Mouse (Mus musculus) NIH3T3 (cell line): ENCODE measurements around the gene Unc13d.

Experiments
- DNase-seq: peaks from one replicate; pipeline ENCODE4 v3.0.0-alpha.2; 2012; ENCODE audit warnings: low read depth

Unc13d gene

GRCm38 (mm10) chr11:116078221-116078620 lies 460 bp upstream of the Unc13d start:
- DNase-seq = no peak

GRCm38 (mm10) chr11:116076836-116077235 lies 925 bp downstream of the Unc13d start:
- DNase-seq = no peak

- DNase-seq = no peak
Observed at GRCm38 (mm10) chr11:116076266-116076540, 1.6 kb downstream of the Unc13d start.

GRCm38 (mm10) chr11:116075539-116076265 lies 2.1 kb downstream of the Unc13d start:
- DNase-seq = no peak

GRCm38 (mm10) chr11:116074436-116074991 lies 3.2 kb downstream of the Unc13d start:
- DNase-seq = no peak

GRCm38 (mm10) chr11:116072608-116073007 lies 5.2 kb downstream of the Unc13d start:
- no peak for DNase-seq

- DNase-seq = peak; percentile 87
Observed at GRCm38 (mm10) chr11:116071510-116071909, 6.3 kb downstream of the Unc13d start.

GRCm38 (mm10) chr11:116065345-116065744 lies 12.4 kb downstream of the Unc13d start:
- DNase-seq = no peak

- DNase-seq = no peak
Observed at GRCm38 (mm10) chr11:116064187-116064867, 13.4 kb downstream of the Unc13d start.

- DNase-seq = no peak
Observed at GRCm38 (mm10) chr11:116063562-116063961, 14.2 kb downstream of the Unc13d start.

GRCm38 (mm10) chr11:116062521-116062920 lies 15.2 kb downstream of the Unc13d start:
- DNase-seq = no peak

GRCm38 (mm10) chr11:116061641-116062415 lies 15.9 kb downstream of the Unc13d start:
- DNase-seq = no peak

GRCm38 (mm10) chr11:116060596-116060995 lies 17.2 kb downstream of the Unc13d start:
- no peak for DNase-seq

- no peak for DNase-seq
Observed at GRCm38 (mm10) chr11:116059691-116060025, 18.1 kb downstream of the Unc13d start.

GRCm38 (mm10) chr11:116058868-116059690 lies 18.7 kb downstream of the Unc13d start:
- DNase-seq = no peak

GRCm38 (mm10) chr11:116058022-116058614 lies 19.6 kb downstream of the Unc13d start:
- no peak for DNase-seq

GRCm38 (mm10) chr11:116057237-116057881 lies 20.4 kb downstream of the Unc13d start:
- no peak for DNase-seq

- DNase-seq = no peak
Observed at GRCm38 (mm10) chr11:116055873-116056272, 21.9 kb downstream of the Unc13d start.

GRCm38 (mm10) chr11:116053510-116054229 lies 24.1 kb downstream of the Unc13d start:
- DNase-seq = no peak

- no peak for DNase-seq
Observed at GRCm38 (mm10) chr11:116050196-116050595, 27.6 kb downstream of the Unc13d start.
